Mouse (Mus musculus): ENCODE measurements around the gene Spc25.

The Spc25 gene

GRCm38 (mm10) chr2:69205791-69206351 is at the start of gene Spc25:
Spc25 (minus strand) TSS chr2:69206194.
- DNase-seq (ENCODE audit: low spot score in 2 of 2): peak; percentile 72 to 91

GRCm38 (mm10) chr2:69248221-69248755 is 42.3 kb upstream of the Spc25 start:
- DNase-seq (ENCODE audit: low spot score in 2 of 2): no peak

- DNase-seq (ENCODE audit: low spot score in 2 of 2): no peak
Measured at GRCm38 (mm10) chr2:69247081-69247480, 41.1 kb upstream of the Spc25 start.

- DNase-seq (ENCODE audit: low spot score in 2 of 2): no peak
Measured at GRCm38 (mm10) chr2:69244924-69245323, 38.9 kb upstream of the Spc25 start.

GRCm38 (mm10) chr2:69239315-69239714 is 33.3 kb upstream of the Spc25 start:
- no peak for DNase-seq (ENCODE audit: low spot score in 2 of 2)

- DNase-seq (ENCODE audit: low spot score in 2 of 2): no peak
Measured at GRCm38 (mm10) chr2:69234976-69235678, 29.1 kb upstream of the Spc25 start.

GRCm38 (mm10) chr2:69232101-69232500 is 26.1 kb upstream of the Spc25 start:
- no peak for DNase-seq (ENCODE audit: low spot score in 2 of 2)

- no peak for DNase-seq (ENCODE audit: low spot score in 2 of 2)
Measured at GRCm38 (mm10) chr2:69230137-69230536, 24.1 kb upstream of the Spc25 start.

GRCm38 (mm10) chr2:69228635-69229034 is 22.6 kb upstream of the Spc25 start:
- DNase-seq (ENCODE audit: low spot score in 2 of 2): no peak

GRCm38 (mm10) chr2:69226876-69227275 is 20.9 kb upstream of the Spc25 start:
- no peak for DNase-seq (ENCODE audit: low spot score in 2 of 2)

- no peak for DNase-seq (ENCODE audit: low spot score in 2 of 2)
Measured at GRCm38 (mm10) chr2:69224724-69225123, 18.7 kb upstream of the Spc25 start.

GRCm38 (mm10) chr2:69222815-69223214 is 16.8 kb upstream of the Spc25 start:
- DNase-seq (ENCODE audit: low spot score in 2 of 2): no peak

GRCm38 (mm10) chr2:69221868-69222416 is 15.9 kb upstream of the Spc25 start:
- no peak for DNase-seq (ENCODE audit: low spot score in 2 of 2)

GRCm38 (mm10) chr2:69215242-69215641 is 9.2 kb upstream of the Spc25 start:
- DNase-seq (ENCODE audit: low spot score in 2 of 2): no peak

GRCm38 (mm10) chr2:69212652-69213051 is 6.7 kb upstream of the Spc25 start:
- DNase-seq (ENCODE audit: low spot score in 2 of 2): no peak

- no peak for DNase-seq (ENCODE audit: low spot score in 2 of 2)
Measured at GRCm38 (mm10) chr2:69210773-69211172, 4.8 kb upstream of the Spc25 start, which contains the start of gene G6pc2. G6pc2 (plus strand) TSS chr2:69211073.

GRCm38 (mm10) chr2:69209684-69210083 is 3.7 kb upstream of the Spc25 start:
- no peak for DNase-seq (ENCODE audit: low spot score in 2 of 2)

GRCm38 (mm10) chr2:69206523-69206922 is 529 bp upstream of the Spc25 start:
- peak in 1 of 2 experiments; percentile 36 for DNase-seq (ENCODE audit: low spot score in 2 of 2)

- DNase-seq (ENCODE audit: low spot score in 2 of 2): no peak
Measured at GRCm38 (mm10) chr2:69205185-69205584, 809 bp downstream of the Spc25 start.

GRCm38 (mm10) chr2:69193555-69193954 is 12.4 kb downstream of the Spc25 start:
- DNase-seq (ENCODE audit: low spot score in 2 of 2): no peak

- no peak for DNase-seq (ENCODE audit: low spot score in 2 of 2)
Measured at GRCm38 (mm10) chr2:69191059-69191458, 14.9 kb downstream of the Spc25 start.

GRCm38 (mm10) chr2:69189222-69189621 is 16.8 kb downstream of the Spc25 start:
- DNase-seq (ENCODE audit: low spot score in 2 of 2): no peak

GRCm38 (mm10) chr2:69188732-69189131 is 17.3 kb downstream of the Spc25 start:
- DNase-seq (ENCODE audit: low spot score in 2 of 2): no peak
